Mouse (Mus musculus) G1E (cell line): ENCODE results near the gene Ccdc159. TPM values are rescaled to one million over a fixed set of nuclear protein-coding genes. Genes with fewer than 3 reads are reported as not detected.

Experiments
- ATAC-seq: 2 replicates; pipeline ENCODE4 v1.8.0; 2016; ENCODE audit warnings: mild to moderate bottlenecking; ENCODE audit not compliant: insufficient number of reproducible peaks, poor library complexity, low FRiP score, severe bottlenecking; ENCODE audit errors: extremely low read depth
- DNase-seq: peaks from one replicate; pipeline ENCODE4 v3.0.0; 2012; ENCODE audit warnings: low spot score
- H3K27me3 ChIP-seq: 2 replicates; pipeline ENCODE4 v1.6.1; 2012; ENCODE audit warnings: mild to moderate bottlenecking, low read length, inconsistent platforms; ENCODE audit not compliant: insufficient read depth
- H3K36me3 ChIP-seq: replicated peaks from 2 replicates; pipeline ENCODE3; 2012; ENCODE audit warnings: mild to moderate bottlenecking, inconsistent platforms
- H3K4me1 ChIP-seq: 2 replicates; pipeline ENCODE4 v1.6.1; 2012; ENCODE audit warnings: low read depth, low read length, inconsistent platforms, mixed read lengths; ENCODE audit not compliant: insufficient read depth
- H3K4me3 ChIP-seq: 2 replicates; pipeline ENCODE4 v1.5.1; 2012; ENCODE audit warnings: low read depth, mild to moderate bottlenecking, inconsistent platforms, low read length, moderate library complexity, mixed read lengths
- H3K9me3 ChIP-seq: replicated peaks from 2 replicates; pipeline ENCODE4 v1.6.1; 2012; ENCODE audit warnings: inconsistent platforms
- CTCF ChIP-seq: IDR thresholded peaks from 2 replicates; pipeline ENCODE4 v1.5.1; 2012; ENCODE audit warnings: low read depth, low read length, inconsistent platforms, mixed read lengths
- GATA1 ChIP-seq: IDR thresholded peaks from 2 replicates; pipeline ENCODE4 v1.6.1; 2012; ENCODE audit warnings: borderline replicate concordance, low read length, inconsistent platforms, mixed read lengths
- GATA2 ChIP-seq: IDR thresholded peaks from 2 replicates; pipeline ENCODE4 v1.6.1; 2012; ENCODE audit warnings: low read depth, low read length, inconsistent platforms, borderline replicate concordance
- POLR2AphosphoS5 ChIP-seq: IDR thresholded peaks from 2 replicates; pipeline ENCODE4 v1.6.1; 2012; ENCODE audit warnings: low read depth, low read length, inconsistent platforms; ENCODE audit not compliant: insufficient replicate concordance
- TAL1 ChIP-seq: conservative IDR thresholded peaks from 2 replicates; pipeline ENCODE4 v1.6.1; 2012; ENCODE audit warnings: low read depth, low read length, inconsistent platforms, mixed read lengths
- polyA plus RNA-seq: library from polyadenylated mRNA; stranded (reverse); fragments of >175 nt; gene quantifications from 2 replicates; pipeline ENCODE4 v1.2.3, GENCODE M21; 2012
- total RNA-seq, 2 experiments: library from RNA; stranded (forward) in 1 of 2; stranded (reverse) in 1 of 2; fragments of 200-1000 nt in 1 of 2; fragments of >200 nt in 1 of 2; fragmentation: Nextera tagmentation in 1 of 2; gene quantifications; 2 replicates each; pipeline ENCODE4 v1.2.3; 2014 to 2017

The Ccdc159 gene
- total and polyA plus RNA-seq, 3 experiments: 0.21 to 3.8 (median 0.98) TPM

GRCm38 (mm10) chr9:21916851-21917492 is 10.3 kb upstream of the Ccdc159 start:
- Histone ChIP-seq H3K36me3 (peaks cover 34% of the 10 kb centered on the region), H3K9me3 (no peaks in the 10 kb centered on the region), H3K4me3 (peak overlapping the region; percentile 82; the same call in 1 of the 2 replicates), H3K4me1 (peaks cover 20% of the 10 kb centered on the region), H3K27me3 (peaks cover 3% of the 10 kb centered on the region; the same call in 1 of the 2 replicates)
- ATAC-seq (no peak), DNase-seq (no peak)
- no peak for TF ChIP-seq GATA2
- no peak for TF ChIP-seq POLR2AphosphoS5
- TF ChIP-seq GATA1: no peak
- no peak for TF ChIP-seq TAL1
- no peak for TF ChIP-seq CTCF

GRCm38 (mm10) chr9:21917493-21918034 is 9.7 kb upstream of the Ccdc159 start:
- Histone ChIP-seq H3K9me3 (no peaks in the 10 kb centered on the region), H3K27me3 (peaks cover 3% of the 10 kb centered on the region; the same call in 1 of the 2 replicates), H3K36me3 (peaks cover 34% of the 10 kb centered on the region), H3K4me1 (peaks cover 20% of the 10 kb centered on the region), H3K4me3 (peak overlapping the region; percentile 82)
- TF ChIP-seq CTCF (no peak), GATA1 (no peak), GATA2 (no peak), POLR2AphosphoS5 (no peak), TAL1 (no peak)
- DNase-seq: no peak
- no peak for ATAC-seq

GRCm38 (mm10) chr9:21918035-21918592 is 9.2 kb upstream of the Ccdc159 start, which contains the start of gene Rab3d:
Rab3d (minus strand) TSS chr9:21918192.
- H3K36me3 ChIP-seq: peaks cover 40% of the 10 kb centered on the region
- ATAC-seq (peak; percentile 96), DNase-seq (peak; percentile 91)
- TF ChIP-seq TAL1 (no peak), GATA2 (no peak), POLR2AphosphoS5 (no peak), CTCF (no peak), GATA1 (no peak)
- H3K9me3 ChIP-seq: no peaks in the 10 kb centered on the region
- H3K4me3 ChIP-seq: peak within 1 kb of the TSS; percentile 82
- H3K27me3 ChIP-seq: peaks cover 3% of the 10 kb centered on the region; the same call in 1 of the 2 replicates
- H3K4me1 ChIP-seq: peaks cover 25% of the 10 kb centered on the region

- peaks cover 43% of the 10 kb centered on the region for H3K36me3 ChIP-seq
- ATAC-seq (no peak), DNase-seq (no peak)
- no peaks in the 10 kb centered on the region for H3K9me3 ChIP-seq
- H3K27me3 ChIP-seq: peaks cover 3% of the 10 kb centered on the region; the same call in 1 of the 2 replicates
- H3K4me1 ChIP-seq: peaks cover 31% of the 10 kb centered on the region
- no peak overlapping the region for H3K4me3 ChIP-seq
- TF ChIP-seq GATA2 (no peak), CTCF (no peak), TAL1 (no peak)
Measured at GRCm38 (mm10) chr9:21918692-21919384, 8.4 kb upstream of the Ccdc159 start.

- DNase-seq (no peak), ATAC-seq (no peak)
- H3K4me3 ChIP-seq: no peak overlapping the region
- H3K4me1 ChIP-seq: peaks cover 51% of the 10 kb centered on the region
- H3K27me3 ChIP-seq: no peaks in the 10 kb centered on the region
- H3K36me3 ChIP-seq: peaks cover 45% of the 10 kb centered on the region
- H3K9me3 ChIP-seq: no peaks in the 10 kb centered on the region
- TF ChIP-seq POLR2AphosphoS5 (no peak), CTCF (no peak), GATA2 (no peak)
Measured at GRCm38 (mm10) chr9:21923036-21923435, 4.2 kb upstream of the Ccdc159 start.

GRCm38 (mm10) chr9:21923490-21924098 is 3.7 kb upstream of the Ccdc159 start:
- Histone ChIP-seq H3K36me3 (peaks cover 45% of the 10 kb centered on the region), H3K9me3 (no peaks in the 10 kb centered on the region), H3K4me1 (peaks cover 46% of the 10 kb centered on the region), H3K27me3 (no peaks in the 10 kb centered on the region), H3K4me3 (no peak overlapping the region)
- TF ChIP-seq GATA2: no peak
- no peak for TF ChIP-seq CTCF
- no peak for TF ChIP-seq GATA1
- TF ChIP-seq POLR2AphosphoS5: no peak
- no peak for TF ChIP-seq TAL1
- ATAC-seq (no peak), DNase-seq (no peak)
